Mouse (Mus musculus): Measurements from ENCODE around the gene Vegfb. TPM values are rescaled to one million over a fixed set of nuclear protein-coding genes. Genes with fewer than 3 reads are reported as not detected.
A peak's percentile ranks its signal among the peaks of the same experiment; 100 is the strongest.

Gene Vegfb
- polyA plus RNA-seq, 1 experiment from 2014 or later = 49.6 TPM

GRCm38 (mm10) chr19:6975537-6976521 is 11.6 kb downstream of the Vegfb start, which contains the start of gene Plcb3:
Gene Plcb3 (minus strand): TSS chr19:6976470.
- peaks cover 11% of the 10 kb centered on the region for H3K36me3 ChIP-seq (ENCODE audit: control insufficient read depth, insufficient read depth, low read length)
- peaks cover 1% of the 10 kb centered on the region; the same call in 1 of the 2 replicates for H3K27me3 ChIP-seq (replicated peaks; ENCODE audit: control insufficient read depth, insufficient read depth, low read length)
- peak within 1 kb of the TSS; percentile 94 for H3K4me2 ChIP-seq (ENCODE audit: low read length)
- peak within 1 kb of the TSS; percentile 95 for H3K27ac ChIP-seq (ENCODE audit: low read depth, low read length)
- H3K4me1 ChIP-seq (ENCODE audit: control insufficient read depth, insufficient read depth, low read depth, low read length) = peaks cover 39% of the 10 kb centered on the region
- no peaks in the 10 kb centered on the region for H3K9me3 ChIP-seq (ENCODE audit: control insufficient read depth, low read length)
- H3K9ac ChIP-seq (ENCODE audit: low read depth, low read length) = peak within 1 kb of the TSS; percentile 83
- peak; percentile 5 for ATAC-seq
- peak within 1 kb of the TSS; percentile 58 for H3K4me3 ChIP-seq (ENCODE audit: low read length)
- under 1% methylated on average over 16 of the region's 16 CpGs for WGBS

- peak; percentile 62 for ATAC-seq
- Histone ChIP-seq H3K9ac (ENCODE audit: low read depth, low read length) (peak within 1 kb of the TSS; percentile 83), H3K4me2 (ENCODE audit: low read length) (peak within 1 kb of the TSS; percentile 94), H3K4me1 (ENCODE audit: control insufficient read depth, insufficient read depth, low read depth, low read length) (peaks cover 48% of the 10 kb centered on the region), H3K9me3 (ENCODE audit: control insufficient read depth, low read length) (no peaks in the 10 kb centered on the region), H3K27me3 (replicated peaks; ENCODE audit: control insufficient read depth, insufficient read depth, low read length) (peaks cover 10% of the 10 kb centered on the region), H3K4me3 (ENCODE audit: low read length) (peak within 1 kb of the TSS; percentile 58), H3K36me3 (ENCODE audit: control insufficient read depth, insufficient read depth, low read length) (peaks cover 11% of the 10 kb centered on the region), H3K27ac (ENCODE audit: low read depth, low read length) (peak within 1 kb of the TSS; percentile 95)
- WGBS = under 1% methylated on average over 50 of the region's 84 CpGs
Measured at GRCm38 (mm10) chr19:6974211-6975205, 12.9 kb downstream of the Vegfb start, which contains the start of gene Ppp1r14b. Gene Ppp1r14b (plus strand): TSS chr19:6974968.

- Histone ChIP-seq H3K4me2 (ENCODE audit: low read length) (peak overlapping the region; percentile 94), H3K27me3 (replicated peaks; ENCODE audit: control insufficient read depth, insufficient read depth, low read length) (peaks cover 10% of the 10 kb centered on the region), H3K36me3 (ENCODE audit: control insufficient read depth, insufficient read depth, low read length) (peaks cover 11% of the 10 kb centered on the region), H3K27ac (ENCODE audit: low read depth, low read length) (no peak overlapping the region), H3K9me3 (ENCODE audit: control insufficient read depth, low read length) (no peaks in the 10 kb centered on the region), H3K9ac (ENCODE audit: low read depth, low read length) (peak overlapping the region; percentile 83), H3K4me3 (ENCODE audit: low read length) (peak overlapping the region; percentile 58), H3K4me1 (ENCODE audit: control insufficient read depth, insufficient read depth, low read depth, low read length) (peaks cover 43% of the 10 kb centered on the region)
- ATAC-seq = no peak
- WGBS = 33% methylated on average over 12 of the region's 12 CpGs
Measured at GRCm38 (mm10) chr19:6973581-6974190, 13.8 kb downstream of the Vegfb start.

GRCm38 (mm10) chr19:6972247-6972917 is 15.1 kb downstream of the Vegfb start:
- Histone ChIP-seq H3K36me3 (ENCODE audit: control insufficient read depth, insufficient read depth, low read length) (peaks cover 2% of the 10 kb centered on the region), H3K4me3 (ENCODE audit: low read length) (no peak overlapping the region), H3K4me2 (ENCODE audit: low read length) (no peak overlapping the region), H3K27me3 (replicated peaks; ENCODE audit: control insufficient read depth, insufficient read depth, low read length) (peaks cover 10% of the 10 kb centered on the region), H3K27ac (ENCODE audit: low read depth, low read length) (no peak overlapping the region), H3K4me1 (ENCODE audit: control insufficient read depth, insufficient read depth, low read depth, low read length) (peaks cover 30% of the 10 kb centered on the region), H3K9ac (ENCODE audit: low read depth, low read length) (no peak overlapping the region), H3K9me3 (ENCODE audit: control insufficient read depth, low read length) (no peaks in the 10 kb centered on the region)
- no peak for ATAC-seq
- WGBS = 79% methylated on average over 13 of the region's 13 CpGs

- Histone ChIP-seq H3K27ac (ENCODE audit: low read depth, low read length) (no peak overlapping the region), H3K27me3 (replicated peaks; ENCODE audit: control insufficient read depth, insufficient read depth, low read length) (peaks cover 10% of the 10 kb centered on the region), H3K4me3 (ENCODE audit: low read length) (no peak overlapping the region), H3K4me1 (ENCODE audit: control insufficient read depth, insufficient read depth, low read depth, low read length) (peaks cover 24% of the 10 kb centered on the region), H3K4me2 (ENCODE audit: low read length) (no peak overlapping the region), H3K36me3 (ENCODE audit: control insufficient read depth, insufficient read depth, low read length) (no peaks in the 10 kb centered on the region), H3K9me3 (ENCODE audit: control insufficient read depth, low read length) (no peaks in the 10 kb centered on the region), H3K9ac (ENCODE audit: low read depth, low read length) (peak overlapping the region; percentile 5; the same call in 1 of the 2 replicates)
- 41% methylated on average over 6 of the region's 6 CpGs for WGBS
- no peak for ATAC-seq
Measured at GRCm38 (mm10) chr19:6971644-6972043, 15.8 kb downstream of the Vegfb start.

GRCm38 (mm10) chr19:6970460-6971085 is 16.9 kb downstream of the Vegfb start:
- 10% methylated on average over 11 of the region's 11 CpGs for WGBS
- ATAC-seq = no peak
- Histone ChIP-seq H3K27ac (ENCODE audit: low read depth, low read length) (no peak overlapping the region), H3K36me3 (ENCODE audit: control insufficient read depth, insufficient read depth, low read length) (no peaks in the 10 kb centered on the region), H3K9me3 (ENCODE audit: control insufficient read depth, low read length) (no peaks in the 10 kb centered on the region), H3K27me3 (replicated peaks; ENCODE audit: control insufficient read depth, insufficient read depth, low read length) (peaks cover 10% of the 10 kb centered on the region), H3K9ac (ENCODE audit: low read depth, low read length) (peak overlapping the region; percentile 1; the same call in 1 of the 2 replicates), H3K4me2 (ENCODE audit: low read length) (peak overlapping the region; percentile 54), H3K4me1 (ENCODE audit: control insufficient read depth, insufficient read depth, low read depth, low read length) (peaks cover 15% of the 10 kb centered on the region), H3K4me3 (ENCODE audit: low read length) (no peak overlapping the region)

GRCm38 (mm10) chr19:6969665-6970381 is 17.6 kb downstream of the Vegfb start:
- peak; percentile 13; the same call in 1 of the 2 replicates for ATAC-seq
- H3K4me2 ChIP-seq (ENCODE audit: low read length) = peak overlapping the region; percentile 54
- peak overlapping the region; percentile 49 for H3K4me3 ChIP-seq (ENCODE audit: low read length)
- H3K9me3 ChIP-seq (ENCODE audit: control insufficient read depth, low read length) = no peaks in the 10 kb centered on the region
- WGBS = under 1% methylated on average over 55 of the region's 55 CpGs
- H3K9ac ChIP-seq (ENCODE audit: low read depth, low read length) = peak overlapping the region; percentile 67
- H3K4me1 ChIP-seq (ENCODE audit: control insufficient read depth, insufficient read depth, low read depth, low read length) = peaks cover 15% of the 10 kb centered on the region
- H3K36me3 ChIP-seq (ENCODE audit: control insufficient read depth, insufficient read depth, low read length) = no peaks in the 10 kb centered on the region
- H3K27me3 ChIP-seq (replicated peaks; ENCODE audit: control insufficient read depth, insufficient read depth, low read length) = peaks cover 10% of the 10 kb centered on the region
- H3K27ac ChIP-seq (ENCODE audit: low read depth, low read length) = no peak overlapping the region
